Mouse (Mus musculus) heart, adult 2 months (tissue): ENCODE data around the gene Sod1.

Experiments used
- CTCF ChIP-seq: fragments of 200-600 bp; IDR thresholded peaks from 2 replicates; pipeline ENCODE4 v1.8.1; 2022; ENCODE audit warnings: antibody characterized with exemption, mild to moderate bottlenecking, moderate library complexity
- EP300 ChIP-seq: fragments of 200-500 bp; IDR thresholded peaks from 2 replicates; pipeline ENCODE4 v1.6.1; 2011; ENCODE audit warnings: low read depth, low read length, control low read depth; ENCODE audit not compliant: insufficient read depth
- POLR2A ChIP-seq: fragments of 200-500 bp; IDR thresholded peaks from 2 replicates; pipeline ENCODE4 v1.6.1; 2011; ENCODE audit warnings: mild to moderate bottlenecking, low read depth, low read length, control low read depth; ENCODE audit not compliant: insufficient read depth

GRCm38 (mm10) chr16:90176472-90176871 is 44.1 kb upstream of the Sod1 start:
- TF ChIP-seq EP300 = no peak
- no peak for TF ChIP-seq CTCF
- no peak for TF ChIP-seq POLR2A
